Mouse (Mus musculus): Measurements from ENCODE around the gene Il18r1.

GRCm38 (mm10) chr1:40432169-40432568 lies 33.2 kb upstream of the Il18r1 start:
- TF ChIP-seq GATA1 (IDR thresholded peaks at IDR 0.05; ENCODE audit: borderline replicate concordance, low read length) (no peak), FLI1 (IDR thresholded peaks at IDR 0.05; ENCODE audit: low read length) (no peak)
